Mouse (Mus musculus): ENCODE measurements around the gene Stpg2.

- TF ChIP-seq CTCF (IDR thresholded peaks at IDR 0.05; ENCODE audit: low read depth) (no peak), EP300 (IDR thresholded peaks at IDR 0.05; ENCODE audit: low read depth) (no peak)
These were observed 453.9 kb downstream of the Stpg2 start for GRCm38 (mm10) chr3:139659416-139659815.
